Mouse (Mus musculus) liver, embryonic 12.5 days (tissue): ENCODE data around the gene Adk. TPM values are rescaled to one million over a fixed set of nuclear protein-coding genes. Genes with fewer than 3 reads are reported as not detected.

Experiments used
- ATAC-seq: fragments of 200-750 bp; cut with Nextera tagmentation; 2 replicates; pipeline ENCODE4 v1.8.0; 2017; ENCODE audit warnings: moderate number of reproducible peaks, mild to moderate bottlenecking, moderate library complexity
- H3K27ac ChIP-seq: fragments of 300-500 bp; sonication (generic); 2 replicates; pipeline ENCODE4 v1.5.1; 2016; ENCODE audit warnings: mild to moderate bottlenecking
- H3K27me3 ChIP-seq: fragments of 300-500 bp; sonication (generic); replicated peaks from 2 replicates; pipeline ENCODE4 v1.6.1; 2016; ENCODE audit warnings: mild to moderate bottlenecking, moderate library complexity
- H3K36me3 ChIP-seq: fragments of 300-500 bp; sonication (generic); 2 replicates; pipeline ENCODE4 v1.6.1; 2016; ENCODE audit warnings: mild to moderate bottlenecking, moderate library complexity
- H3K4me1 ChIP-seq: fragments of 300-500 bp; sonication (generic); 2 replicates; pipeline ENCODE4 v1.6.1; 2016
- H3K4me2 ChIP-seq: fragments of 300-500 bp; sonication (generic); 2 replicates; pipeline ENCODE4 v1.6.1; 2016; ENCODE audit warnings: mild to moderate bottlenecking, moderate library complexity
- H3K4me3 ChIP-seq: fragments of 300-500 bp; sonication (generic); 2 replicates; pipeline ENCODE4 v1.5.1; 2016; ENCODE audit warnings: mild to moderate bottlenecking, moderate library complexity
- H3K9ac ChIP-seq: fragments of 300-500 bp; sonication (generic); 2 replicates; pipeline ENCODE4 v1.6.1; 2016; ENCODE audit warnings: mild to moderate bottlenecking, moderate library complexity
- H3K9me3 ChIP-seq: fragments of 300-500 bp; sonication (generic); replicated peaks from 2 replicates; pipeline ENCODE4 v1.6.1; 2016; ENCODE audit warnings: mild to moderate bottlenecking, moderate library complexity
- WGBS: fragments of 180-500 bp; shearing (Covaris S2); methylation state at CpG from one replicate; pipeline ENCODE4 v1.1.7; 2016; ENCODE audit not compliant: insufficient replicate concordance; 5-methylcytosine and 5-hydroxymethylcytosine counted together
- polyA plus RNA-seq: library from polyadenylated mRNA; unstranded; fragments of >200 nt; fragmentation: Nextera tagmentation; extraction: Ambion mirVana; gene quantifications from 2 replicates; pipeline ENCODE4 v1.2.1, GENCODE M21; 2016

Adk gene
- polyA plus RNA-seq, 1 experiment from 2014 or later: 206 TPM

DNA sequence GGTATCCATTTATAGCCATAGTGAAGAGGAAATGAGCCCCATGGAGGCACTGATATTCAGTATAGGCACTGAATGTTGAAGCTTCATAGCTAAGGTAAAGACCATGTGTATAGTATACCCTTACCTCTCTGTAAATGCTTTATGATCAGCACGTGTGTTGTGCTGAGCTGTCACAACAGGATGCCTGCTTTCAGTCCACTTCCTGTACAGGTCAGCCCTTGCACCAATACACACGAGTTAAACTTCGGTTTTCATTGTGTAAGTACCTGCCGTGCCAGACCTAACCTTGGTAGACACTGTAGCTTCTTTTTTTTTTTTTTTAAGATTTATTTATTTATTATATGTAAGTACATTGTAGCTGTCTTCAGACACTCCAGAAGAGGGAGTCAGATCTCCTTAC is 381.0 kb downstream of the Adk start:
- ATAC-seq: no peak
- Histone ChIP-seq H3K27me3 (no peaks in the 10 kb centered on the region), H3K9me3 (no peaks in the 10 kb centered on the region), H3K4me2 (no peak overlapping the region), H3K36me3 (peaks cover 23% of the 10 kb centered on the region), H3K9ac (no peak overlapping the region), H3K27ac (no peak overlapping the region), H3K4me3 (no peak overlapping the region), H3K4me1 (no peaks in the 10 kb centered on the region)
- WGBS: 70% methylated on average over 4 of the region's 4 CpGs

DNA sequence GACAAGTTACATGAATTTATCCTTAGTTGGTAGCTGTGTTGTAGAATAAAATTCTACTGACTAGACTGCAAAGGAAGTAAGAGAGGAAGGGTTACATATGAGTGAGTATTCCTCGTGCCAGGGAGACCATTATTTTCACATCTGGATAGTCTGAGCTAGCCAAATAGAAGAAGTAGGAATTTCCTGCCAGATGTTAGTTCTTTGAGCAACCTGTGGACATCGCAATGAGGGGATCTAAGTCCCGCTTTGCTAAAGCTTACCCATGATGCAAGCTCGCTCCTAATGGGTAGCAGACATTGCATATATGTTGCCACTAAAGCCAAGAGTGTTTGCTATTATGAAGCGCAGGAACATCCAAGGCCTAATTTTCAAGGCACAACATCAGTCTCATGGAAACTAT is 381.6 kb downstream of the Adk start:
- H3K4me1 ChIP-seq: no peaks in the 10 kb centered on the region
- H3K36me3 ChIP-seq: peaks cover 23% of the 10 kb centered on the region
- no peaks in the 10 kb centered on the region for H3K9me3 ChIP-seq
- 77% methylated on average over 5 of the region's 5 CpGs for WGBS
- no peak overlapping the region for H3K4me2 ChIP-seq
- H3K4me3 ChIP-seq: no peak overlapping the region
- no peaks in the 10 kb centered on the region for H3K27me3 ChIP-seq
- H3K9ac ChIP-seq: no peak overlapping the region
- no peak for ATAC-seq
- no peak overlapping the region for H3K27ac ChIP-seq

DNA sequence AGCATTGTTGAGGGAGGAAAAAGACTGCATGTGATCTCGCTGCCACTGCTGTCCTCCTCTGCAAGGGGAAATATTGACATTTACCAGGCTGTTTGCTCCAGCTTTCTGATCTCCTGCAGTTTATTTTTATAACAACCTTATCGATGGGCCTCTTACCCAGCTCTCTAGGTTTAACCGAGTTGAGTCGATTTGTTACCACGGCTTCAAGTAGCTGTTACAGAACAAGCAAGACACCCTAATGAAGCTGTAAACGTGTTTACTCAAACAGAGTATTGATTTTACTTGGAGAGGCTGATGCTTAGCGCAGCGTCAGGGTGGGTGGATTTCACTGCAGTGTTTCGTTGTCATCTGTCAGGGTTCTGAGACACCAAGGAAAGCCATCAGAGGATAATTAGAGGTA is 382.3 kb downstream of the Adk start:
- H3K36me3 ChIP-seq: peaks cover 23% of the 10 kb centered on the region
- no peak overlapping the region for H3K4me2 ChIP-seq
- H3K4me1 ChIP-seq: no peaks in the 10 kb centered on the region
- WGBS: 76% methylated on average over 9 of the region's 9 CpGs
- H3K27ac ChIP-seq: no peak overlapping the region
- H3K9ac ChIP-seq: no peak overlapping the region
- no peaks in the 10 kb centered on the region for H3K9me3 ChIP-seq
- ATAC-seq: no peak
- H3K27me3 ChIP-seq: no peaks in the 10 kb centered on the region
- H3K4me3 ChIP-seq: no peak overlapping the region

DNA sequence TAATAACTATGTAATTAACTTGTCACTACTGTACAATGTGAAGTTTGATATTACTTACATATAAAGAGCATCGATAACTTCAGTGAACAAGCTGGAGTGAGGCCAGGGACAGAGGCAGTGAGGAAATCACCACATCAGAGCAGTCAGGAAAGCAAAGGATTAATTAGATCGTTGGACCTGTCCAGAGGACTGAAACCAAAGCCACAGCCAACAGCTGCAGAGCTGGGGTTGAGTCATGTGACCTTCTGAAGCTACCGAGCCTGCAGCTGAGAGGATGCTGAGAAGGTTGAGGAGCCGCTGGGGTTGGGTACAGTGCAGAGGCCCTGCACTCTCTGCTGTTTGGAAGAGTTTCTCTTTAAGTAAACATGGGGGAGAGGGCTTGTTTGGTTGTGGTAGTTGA is 387.4 kb downstream of the Adk start:
- no peak overlapping the region for H3K9ac ChIP-seq
- 52% methylated on average over 4 of the region's 4 CpGs for WGBS
- no peaks in the 10 kb centered on the region for H3K9me3 ChIP-seq
- H3K4me2 ChIP-seq: no peak overlapping the region
- H3K4me1 ChIP-seq: no peaks in the 10 kb centered on the region
- no peak overlapping the region for H3K4me3 ChIP-seq
- ATAC-seq: no peak
- no peaks in the 10 kb centered on the region for H3K27me3 ChIP-seq
- no peak overlapping the region for H3K27ac ChIP-seq
- H3K36me3 ChIP-seq: peaks cover 9% of the 10 kb centered on the region

DNA sequence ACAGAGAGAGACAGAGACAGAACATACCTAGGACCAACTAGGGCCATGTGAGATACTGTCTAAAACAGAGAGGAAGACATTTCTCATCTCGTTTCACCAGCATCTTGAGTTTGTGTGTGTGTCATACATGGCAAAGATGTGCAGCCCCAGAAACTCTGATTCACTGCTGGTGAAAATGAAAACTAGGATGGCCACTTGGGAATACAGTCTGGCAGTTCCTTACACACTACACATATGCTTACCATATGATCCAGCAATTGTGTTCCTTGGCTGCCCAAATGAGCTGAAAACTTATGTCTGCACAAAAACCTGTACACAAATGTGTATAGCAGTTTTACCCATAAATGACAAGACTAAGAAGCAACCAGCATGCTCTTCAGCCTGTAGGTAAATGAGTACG is 388.2 kb downstream of the Adk start:
- 79% methylated on average over 2 of the region's 2 CpGs for WGBS
- ATAC-seq: no peak

DNA sequence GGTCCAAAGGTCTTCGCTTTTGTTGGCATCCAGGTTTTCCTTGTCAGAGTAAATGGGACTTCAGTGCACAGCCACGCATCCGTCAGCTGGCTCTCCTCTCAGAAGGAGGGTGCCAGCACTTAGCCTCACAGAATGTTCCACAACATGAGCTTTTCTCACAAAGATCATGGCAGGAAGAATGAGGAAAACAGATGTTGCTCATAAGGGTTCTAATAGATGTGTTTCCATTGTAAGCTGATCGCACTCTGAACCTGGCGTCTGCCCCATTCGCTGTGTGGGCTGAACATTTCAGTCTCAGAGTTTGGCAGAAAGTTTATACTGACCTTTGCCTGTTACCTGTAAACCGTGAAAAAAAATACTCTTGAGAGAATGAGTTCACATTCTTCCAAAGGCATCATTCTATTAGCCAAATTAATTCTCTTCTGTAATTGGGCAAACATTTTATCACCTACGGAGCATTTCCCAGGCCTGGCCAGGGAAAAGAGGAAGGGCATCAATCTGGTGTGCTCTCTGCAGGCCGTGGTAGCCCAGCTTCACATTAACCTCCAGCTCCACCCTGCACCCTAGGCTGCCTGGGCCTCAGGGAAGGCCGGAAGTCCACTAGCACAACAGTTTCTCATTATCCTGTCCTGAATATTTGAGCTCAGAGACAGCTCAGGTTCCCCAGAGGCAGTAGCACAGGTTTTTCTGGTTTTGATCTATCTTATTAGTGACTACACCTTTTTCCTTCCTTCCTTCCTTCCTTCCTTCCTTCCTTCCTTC is 389.6 kb downstream of the Adk start:
- Histone ChIP-seq H3K9ac (no peak overlapping the region), H3K4me3 (no peak overlapping the region), H3K36me3 (peaks cover 9% of the 10 kb centered on the region), H3K27me3 (no peaks in the 10 kb centered on the region), H3K9me3 (no peaks in the 10 kb centered on the region), H3K27ac (no peak overlapping the region), H3K4me2 (no peak overlapping the region), H3K4me1 (no peaks in the 10 kb centered on the region)
- no peak for ATAC-seq
- WGBS: 82% methylated on average over 10 of the region's 10 CpGs

More for the DNA sequence above, 388.2 kb downstream of the Adk start:
- Histone ChIP-seq H3K9me3 (no peaks in the 10 kb centered on the region), H3K36me3 (peaks cover 9% of the 10 kb centered on the region), H3K4me3 (no peak overlapping the region), H3K27me3 (no peaks in the 10 kb centered on the region), H3K4me1 (no peaks in the 10 kb centered on the region), H3K4me2 (no peak overlapping the region), H3K27ac (no peak overlapping the region), H3K9ac (no peak overlapping the region)

DNA sequence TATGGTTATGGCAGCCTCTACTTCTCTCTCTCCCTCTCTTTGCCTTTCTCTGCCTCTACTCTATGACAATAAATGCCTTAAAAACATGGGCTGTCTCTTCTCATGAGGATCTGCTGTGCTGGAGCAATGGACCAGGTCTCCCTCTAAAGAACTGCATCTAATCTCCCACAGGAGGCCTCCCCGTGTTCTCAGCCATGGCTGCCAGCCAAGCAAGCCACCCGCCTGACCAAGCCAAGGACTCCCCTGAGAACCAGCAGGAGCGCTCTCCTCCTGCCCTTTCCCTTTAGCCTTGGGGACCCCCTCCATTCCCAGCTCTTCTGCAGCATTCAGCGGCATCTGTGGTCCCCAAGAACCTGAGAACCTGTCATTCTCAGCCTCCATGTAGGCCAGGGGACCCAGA is 400.2 kb downstream of the Adk start:
- Histone ChIP-seq H3K4me1 (no peaks in the 10 kb centered on the region), H3K27me3 (no peaks in the 10 kb centered on the region), H3K4me3 (no peak overlapping the region), H3K4me2 (no peak overlapping the region), H3K27ac (no peak overlapping the region), H3K9me3 (no peaks in the 10 kb centered on the region), H3K9ac (no peak overlapping the region), H3K36me3 (peaks cover 10% of the 10 kb centered on the region)
- ATAC-seq: no peak
- WGBS: 70% methylated on average over 4 of the region's 4 CpGs

DNA sequence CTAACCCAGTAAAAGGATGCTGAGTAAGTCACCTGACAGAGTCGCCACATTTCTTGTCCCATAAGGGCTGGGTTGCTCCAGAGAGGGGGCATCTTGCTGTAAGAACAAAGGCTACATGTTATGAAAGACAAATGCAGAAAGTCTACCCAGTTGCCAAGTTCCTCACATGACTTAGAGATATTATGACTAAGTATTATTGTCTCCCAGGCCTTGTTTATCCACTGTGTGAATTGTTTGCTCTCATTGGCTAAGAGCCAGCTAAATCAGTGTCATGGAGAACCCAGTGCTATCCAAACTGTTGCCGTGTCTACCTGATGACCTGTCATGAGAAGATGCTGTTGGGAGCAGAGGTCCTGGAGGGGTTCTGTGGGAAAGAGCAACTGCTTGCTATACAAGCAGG is 401.5 kb downstream of the Adk start:
- no peak overlapping the region for H3K27ac ChIP-seq
- no peak for ATAC-seq

DNA sequence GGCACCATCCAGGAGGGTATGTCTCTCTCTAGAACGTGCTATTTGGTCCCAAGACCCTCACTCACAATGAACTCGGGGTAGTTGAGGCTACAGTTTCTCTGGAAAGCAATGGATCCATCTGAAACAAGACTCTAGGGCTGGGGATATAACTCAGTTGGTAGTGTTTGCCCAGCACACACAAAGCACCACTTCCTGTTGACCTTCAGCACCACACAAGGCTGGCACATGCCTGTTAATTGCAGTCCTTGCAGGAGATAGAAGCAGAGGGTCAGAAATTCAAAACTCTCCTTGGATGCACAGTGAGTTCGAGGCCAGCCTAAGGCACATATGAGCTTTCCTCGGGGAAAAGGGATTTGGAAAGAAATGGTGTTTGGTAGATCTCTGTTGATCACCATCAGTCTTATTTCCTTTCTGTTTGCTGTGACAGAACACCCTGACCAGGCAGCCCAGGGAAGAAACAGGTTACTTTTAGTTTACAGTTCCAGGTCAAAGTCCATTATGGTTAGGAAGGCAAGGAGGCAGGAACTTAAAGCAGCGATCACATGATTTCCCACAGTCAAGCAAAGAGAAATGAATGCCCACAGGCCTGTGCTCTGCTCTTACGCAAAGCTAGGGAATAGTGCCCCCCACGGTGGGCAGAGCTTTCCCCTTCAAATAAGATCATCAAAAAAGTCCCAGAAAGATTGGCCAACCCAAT is 403.4 kb downstream of the Adk start:
- Histone ChIP-seq H3K4me2 (no peak overlapping the region), H3K27me3 (no peaks in the 10 kb centered on the region), H3K27ac (no peak overlapping the region), H3K36me3 (no peaks in the 10 kb centered on the region), H3K4me1 (no peaks in the 10 kb centered on the region), H3K9me3 (no peaks in the 10 kb centered on the region), H3K4me3 (no peak overlapping the region), H3K9ac (no peak overlapping the region)
- no peak for ATAC-seq
- 73% methylated on average over 7 of the region's 7 CpGs for WGBS

More for the DNA sequence above, 401.5 kb downstream of the Adk start:
- no peak overlapping the region for H3K9ac ChIP-seq
- H3K9me3 ChIP-seq: no peaks in the 10 kb centered on the region
- no peaks in the 10 kb centered on the region for H3K4me1 ChIP-seq
- WGBS: 64% methylated on average over 2 of the region's 2 CpGs
- H3K36me3 ChIP-seq: peaks cover 7% of the 10 kb centered on the region
- H3K27me3 ChIP-seq: no peaks in the 10 kb centered on the region
- H3K4me3 ChIP-seq: no peak overlapping the region
- H3K4me2 ChIP-seq: no peak overlapping the region

DNA sequence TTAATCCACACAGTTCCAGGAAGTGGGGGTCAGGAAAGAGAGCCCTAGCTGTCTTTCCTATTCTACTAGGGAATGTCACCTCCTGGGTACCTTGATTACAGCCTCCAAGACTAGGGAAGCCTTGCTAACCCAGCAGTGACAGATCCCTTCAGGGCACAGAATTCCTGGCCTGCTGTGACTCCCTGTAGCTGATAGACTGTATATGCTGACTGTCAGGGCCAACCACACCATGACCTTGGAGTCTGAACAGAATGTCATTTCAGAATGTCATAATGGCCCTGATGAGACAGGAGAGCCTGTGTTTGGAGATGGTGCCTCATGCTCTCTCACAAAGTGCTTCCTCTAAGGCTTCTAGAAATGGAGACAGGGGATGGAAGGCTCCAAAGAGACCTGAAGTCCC is 404.2 kb downstream of the Adk start:
- Histone ChIP-seq H3K4me1 (no peaks in the 10 kb centered on the region), H3K9me3 (no peaks in the 10 kb centered on the region), H3K9ac (no peak overlapping the region), H3K27me3 (no peaks in the 10 kb centered on the region), H3K4me3 (no peak overlapping the region), H3K27ac (no peak overlapping the region), H3K4me2 (no peak overlapping the region), H3K36me3 (no peaks in the 10 kb centered on the region)
- ATAC-seq: no peak

DNA sequence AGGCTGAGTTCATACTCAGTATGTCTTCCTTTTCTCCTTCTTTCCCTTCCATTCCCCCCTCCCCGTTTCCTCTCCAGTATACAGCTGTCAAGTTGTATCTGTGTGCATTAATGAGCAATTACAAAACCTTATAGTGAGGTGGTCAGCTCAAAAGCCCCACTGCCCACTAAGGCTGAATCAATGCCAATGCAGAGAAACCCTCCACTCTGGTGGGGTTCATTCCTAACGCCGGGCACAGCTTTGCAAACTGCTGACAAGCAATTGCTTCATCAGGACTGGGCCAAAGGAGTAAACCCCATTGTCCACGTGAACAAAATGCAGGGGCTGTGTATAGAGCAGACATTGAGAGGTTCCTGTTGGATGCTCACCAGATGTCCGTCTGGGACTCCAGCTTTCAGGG is 405.5 kb downstream of the Adk start:
- Histone ChIP-seq H3K9ac (no peak overlapping the region), H3K4me3 (no peak overlapping the region), H3K9me3 (no peaks in the 10 kb centered on the region), H3K36me3 (no peaks in the 10 kb centered on the region), H3K27me3 (no peaks in the 10 kb centered on the region), H3K4me1 (no peaks in the 10 kb centered on the region), H3K4me2 (no peak overlapping the region), H3K27ac (no peak overlapping the region)
- 64% methylated on average over 5 of the region's 5 CpGs for WGBS
- ATAC-seq: no peak

DNA sequence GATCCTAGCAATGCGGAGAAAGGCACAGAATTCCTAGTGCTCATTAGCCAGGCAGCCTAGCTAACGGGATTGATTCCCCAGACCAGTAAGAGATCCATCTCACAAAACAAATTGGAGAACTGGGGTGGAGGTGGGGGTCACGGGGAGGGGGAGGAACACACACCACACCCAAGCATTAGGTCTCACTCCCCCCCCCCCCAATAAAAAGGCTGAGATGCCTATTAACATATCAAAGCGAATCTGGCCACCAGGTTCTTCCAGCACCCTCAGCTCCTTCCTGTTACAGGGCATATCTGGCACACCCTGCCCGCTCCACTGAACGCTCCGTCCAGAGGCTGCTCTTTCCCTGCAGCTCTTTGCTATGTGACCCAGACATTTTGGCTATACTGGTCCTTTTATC is 406.3 kb downstream of the Adk start:
- Histone ChIP-seq H3K9ac (no peak overlapping the region), H3K27me3 (no peaks in the 10 kb centered on the region), H3K27ac (no peak overlapping the region), H3K4me3 (no peak overlapping the region), H3K9me3 (no peaks in the 10 kb centered on the region), H3K4me1 (no peaks in the 10 kb centered on the region), H3K4me2 (no peak overlapping the region), H3K36me3 (no peaks in the 10 kb centered on the region)
- 69% methylated on average over 7 of the region's 7 CpGs for WGBS
- no peak for ATAC-seq

DNA sequence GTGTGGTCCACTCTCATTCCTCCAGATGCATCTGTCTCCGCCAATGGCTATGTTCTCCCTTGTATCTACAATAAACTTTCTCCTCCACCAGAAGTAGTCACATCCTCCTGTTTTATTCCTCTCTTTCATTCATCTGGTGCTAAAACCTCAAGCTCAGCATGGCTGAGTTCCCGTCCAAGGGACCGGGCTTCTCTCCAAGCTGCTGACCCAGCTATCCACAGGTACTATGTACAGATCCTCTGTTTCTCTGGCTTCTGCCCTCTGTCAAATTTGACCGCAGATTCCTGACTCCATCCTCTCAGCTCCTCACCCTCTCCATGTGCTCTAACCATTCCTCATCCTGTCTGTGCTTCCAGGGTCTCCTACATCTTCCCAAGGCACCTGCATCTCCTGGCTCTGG is 406.8 kb downstream of the Adk start:
- Histone ChIP-seq H3K4me2 (no peak overlapping the region), H3K27ac (no peak overlapping the region), H3K27me3 (no peaks in the 10 kb centered on the region), H3K9ac (no peak overlapping the region), H3K36me3 (no peaks in the 10 kb centered on the region), H3K4me1 (no peaks in the 10 kb centered on the region), H3K9me3 (no peaks in the 10 kb centered on the region), H3K4me3 (no peak overlapping the region)
- WGBS: 76% methylated on average over 4 of the region's 4 CpGs
- no peak for ATAC-seq
